Comparison of ENCODE assay signal across 8 mouse cellular contexts in the genomic region with DNA sequence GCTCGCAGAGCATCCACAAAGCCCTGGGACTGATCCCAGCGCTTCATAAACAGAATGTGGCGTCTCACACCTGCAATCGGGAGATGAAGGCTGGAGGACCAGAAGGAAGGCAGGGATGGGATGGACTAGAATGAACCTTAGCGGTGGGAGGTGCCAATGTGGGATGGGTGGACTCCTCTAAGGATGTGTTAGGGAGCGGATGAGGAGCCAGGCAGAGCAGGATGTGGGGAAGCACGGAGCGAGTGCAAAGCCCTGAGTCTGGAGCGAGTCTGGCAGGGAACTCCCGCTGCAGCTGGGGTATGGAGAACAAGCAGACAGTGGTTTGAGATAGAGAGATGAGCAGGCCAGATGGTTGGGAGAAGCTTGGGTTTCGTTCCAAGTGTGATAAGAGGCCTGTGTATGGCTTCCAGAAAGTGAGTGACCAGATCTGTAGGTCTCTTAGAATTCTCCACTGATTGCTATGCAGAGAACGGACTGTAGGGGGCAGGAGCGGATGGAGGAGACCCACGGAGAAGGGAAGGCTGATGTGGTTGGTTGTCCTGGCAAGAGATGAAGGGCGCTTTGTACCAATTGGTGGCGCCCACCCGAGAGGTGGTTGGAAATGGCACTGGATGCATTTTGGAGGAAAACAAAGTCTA. TPM values are rescaled to one million over a fixed set of nuclear protein-coding genes. Genes with fewer than 3 reads are reported as not detected.
DNase-seq lines count a peak whose midpoint lies in the region; ATAC-seq lines count a peak whose summit lies in the region.
"Had no signal": no experiment of that assay in that cellular context is flagged by ENCODE, and none has a peak within 500 bp of the region (broad histone marks: within the 10 kb centered on the region; RNA-seq: fewer than 3 reads in every experiment).

No protein-coding gene starts in this region.

- no peak overlapping the region for H3K27ac ChIP-seq in midbrain, embryonic 11.5 days (ENCODE audit: low read depth, low read length)
- H3K27ac ChIP-seq in midbrain, embryonic 15.5 days = no peak overlapping the region
- peak overlapping the region; percentile 88; the same call in 1 of the 2 replicates for H3K27ac ChIP-seq in hindbrain, embryonic 13.5 days
- H3K27ac ChIP-seq in limb, embryonic 13.5 days = no peak overlapping the region
- H3K27ac ChIP-seq: heart, embryonic 13.5 days had no signal

- H3K4me2 ChIP-seq in midbrain, embryonic 11.5 days = no peak overlapping the region
- H3K4me2 ChIP-seq in midbrain, embryonic 15.5 days = no peak overlapping the region
- H3K4me2 ChIP-seq in hindbrain, embryonic 13.5 days = no peak overlapping the region
- no peak overlapping the region for H3K4me2 ChIP-seq in limb, embryonic 13.5 days (replicated peaks)
- H3K4me2 ChIP-seq: heart, embryonic 13.5 days had no signal

- 43% methylated on average over 17 of the region's 17 CpGs for WGBS in midbrain, embryonic 11.5 days
- 48% methylated on average over 17 of the region's 17 CpGs for WGBS in midbrain, embryonic 15.5 days
- WGBS in hindbrain, embryonic 13.5 days = 50% methylated on average over 17 of the region's 17 CpGs
- 43% methylated on average over 17 of the region's 17 CpGs for WGBS in limb, embryonic 13.5 days

- no peaks in the 10 kb centered on the region for H3K36me3 ChIP-seq in midbrain, embryonic 11.5 days (ENCODE audit: control insufficient read depth, insufficient read depth, low read length)
- no peaks in the 10 kb centered on the region for H3K36me3 ChIP-seq in midbrain, embryonic 15.5 days (replicated peaks)
- H3K36me3 ChIP-seq in hindbrain, embryonic 13.5 days = no peaks in the 10 kb centered on the region
- no peaks in the 10 kb centered on the region for H3K36me3 ChIP-seq in limb, embryonic 13.5 days
- H3K36me3 ChIP-seq: heart, embryonic 13.5 days had no signal

- no peak overlapping the region for H3K4me3 ChIP-seq in midbrain, embryonic 11.5 days (ENCODE audit: low read depth, low read length)
- H3K4me3 ChIP-seq in midbrain, embryonic 15.5 days = no peak overlapping the region
- H3K4me3 ChIP-seq in hindbrain, embryonic 13.5 days = no peak overlapping the region
- H3K4me3 ChIP-seq in limb, embryonic 13.5 days = no peak overlapping the region
- H3K4me3 ChIP-seq: heart, embryonic 13.5 days had no signal

- no peak for ATAC-seq in midbrain, embryonic 11.5 days (ENCODE audit: low FRiP score)
- ATAC-seq in midbrain, embryonic 15.5 days (replicated peaks) = no peak
- no peak for ATAC-seq in hindbrain, embryonic 13.5 days (ENCODE audit: low FRiP score)
- no peak for ATAC-seq in limb, embryonic 13.5 days (ENCODE audit: low FRiP score, low read depth)

- peak; percentile 96 for DNase-seq in midbrain, embryonic 11.5 days (ENCODE audit: low spot score, missing footprints)
- DNase-seq in adipocyte (ENCODE audit: low spot score) = peak; percentile 24
- peak; percentile 73 for DNase-seq in embryo, embryonic 10 days (ENCODE audit: low spot score)
- peak; percentile 71 for DNase-seq in right cerebral cortex, adult 18-20 months

- no peak overlapping the region for H3K9ac ChIP-seq in midbrain, embryonic 11.5 days (ENCODE audit: low read length)
- H3K9ac ChIP-seq in midbrain, embryonic 15.5 days = no peak overlapping the region
- no peak overlapping the region for H3K9ac ChIP-seq in hindbrain, embryonic 13.5 days
- 0 out of 2 replicates have a peak overlapping the region, but pooled peaks have one; percentile 4 for H3K9ac ChIP-seq in limb, embryonic 13.5 days
- H3K9ac ChIP-seq: heart, embryonic 13.5 days had no signal

- peaks cover 8% of the 10 kb centered on the region for H3K27me3 ChIP-seq in midbrain, embryonic 11.5 days (ENCODE audit: control insufficient read depth, insufficient read depth, low read length)
- 0 out of 2 replicates have a peak, but pooled peaks cover 6% of the 10 kb centered on the region for H3K27me3 ChIP-seq in midbrain, embryonic 15.5 days (replicated peaks)
- H3K27me3 ChIP-seq in hindbrain, embryonic 13.5 days = peaks cover 23% of the 10 kb centered on the region
- peaks cover 60% of the 10 kb centered on the region for H3K27me3 ChIP-seq in limb, embryonic 13.5 days

- H3K9me3 ChIP-seq in midbrain, embryonic 11.5 days (ENCODE audit: control insufficient read depth, low read length) = no peaks in the 10 kb centered on the region
- H3K9me3 ChIP-seq in midbrain, embryonic 15.5 days = no peaks in the 10 kb centered on the region
- H3K9me3 ChIP-seq in hindbrain, embryonic 13.5 days = no peaks in the 10 kb centered on the region
- H3K9me3 ChIP-seq in limb, embryonic 13.5 days = no peaks in the 10 kb centered on the region
- H3K9me3 ChIP-seq: heart, embryonic 13.5 days had no signal

- no peaks in the 10 kb centered on the region for H3K4me1 ChIP-seq in midbrain, embryonic 11.5 days (ENCODE audit: control insufficient read depth, insufficient read depth, low read length)
- H3K4me1 ChIP-seq in midbrain, embryonic 15.5 days = peaks cover 24% of the 10 kb centered on the region
- peaks cover 51% of the 10 kb centered on the region for H3K4me1 ChIP-seq in hindbrain, embryonic 13.5 days (replicated peaks)
- peaks cover 23% of the 10 kb centered on the region; the same call in 1 of the 2 replicates for H3K4me1 ChIP-seq in limb, embryonic 13.5 days

RNA-seq across cellular contexts. Expression of a gene that starts 16.3 kb away (rescaled TPM):
- 0.40 and 0.52 TPM in 2 replicates for polyA plus RNA-seq in midbrain, embryonic 11.5 days (2014; fragmentation: Nextera tagmentation; extraction: Ambion mirVana)
- 1.9 and 2.1 TPM in 2 replicates for polyA plus RNA-seq in midbrain, embryonic 15.5 days (2015; fragmentation: Nextera tagmentation; extraction: Ambion mirVana)
- polyA plus RNA-seq in hindbrain, embryonic 13.5 days (2015; fragmentation: Nextera tagmentation; extraction: Ambion mirVana) = 1.7 and 2.0 TPM in 2 replicates
- not detected in 2 replicates for polyA plus RNA-seq in limb, embryonic 13.5 days (2015; fragmentation: Nextera tagmentation; extraction: Ambion mirVana)
- polyA plus RNA-seq: heart, embryonic 13.5 days had no signal

RNA-seq across cellular contexts. Expression of a gene that starts 17.8 kb away (rescaled TPM):
- 1.2 and 2.1 TPM in 2 replicates for polyA plus RNA-seq in midbrain, embryonic 11.5 days (2014; fragmentation: Nextera tagmentation; extraction: Ambion mirVana)
- polyA plus RNA-seq in midbrain, embryonic 15.5 days (2015; fragmentation: Nextera tagmentation; extraction: Ambion mirVana) = 1.7 and 2.7 TPM in 2 replicates
- polyA plus RNA-seq in hindbrain, embryonic 13.5 days (2015; fragmentation: Nextera tagmentation; extraction: Ambion mirVana) = 1.3 and 1.9 TPM in 2 replicates
- polyA plus RNA-seq in limb, embryonic 13.5 days (2015; fragmentation: Nextera tagmentation; extraction: Ambion mirVana) = 1.7 and 1.9 TPM in 2 replicates

RNA-seq across cellular contexts. Expression of a gene that starts 32.7 kb away (rescaled TPM):
- polyA plus RNA-seq in midbrain, embryonic 11.5 days (2014; fragmentation: Nextera tagmentation; extraction: Ambion mirVana) = 83.9 and 88.7 TPM in 2 replicates
- 234 and 236 TPM in 2 replicates for polyA plus RNA-seq in midbrain, embryonic 15.5 days (2015; fragmentation: Nextera tagmentation; extraction: Ambion mirVana)
- polyA plus RNA-seq in hindbrain, embryonic 13.5 days (2015; fragmentation: Nextera tagmentation; extraction: Ambion mirVana) = 189 and 197 TPM in 2 replicates
- polyA plus RNA-seq in limb, embryonic 13.5 days (2015; fragmentation: Nextera tagmentation; extraction: Ambion mirVana) = 126 and 131 TPM in 2 replicates

Comparison
In these comparisons a context has a peak if more than half of its experiments do, and no peak if none do; other contexts are left out.
1. DNase-seq: peak in every context shown above with its lines; median percentile 96 in midbrain, embryonic 11.5 days; 73 in embryo, embryonic 10 days; 71 in right cerebral cortex, adult 18-20 months; 24 in adipocyte.